Mouse (Mus musculus): ENCODE results near the gene Arid3b.
A peak's percentile ranks its signal among the peaks of the same experiment; 100 is the strongest.

The Arid3b gene

GRCm38 (mm10) chr9:57829812-57830557, 6.6 kb downstream of the Arid3b start:
- DNase-seq (ENCODE audit: low spot score in 2 of 2) = no peak

GRCm38 (mm10) chr9:57823397-57823796, 13.2 kb downstream of the Arid3b start:
- DNase-seq (ENCODE audit: low spot score in 2 of 2) = no peak

GRCm38 (mm10) chr9:57822812-57823211, 13.8 kb downstream of the Arid3b start:
- DNase-seq (ENCODE audit: low spot score in 2 of 2) = no peak

GRCm38 (mm10) chr9:57820186-57821080, 16.2 kb downstream of the Arid3b start:
- DNase-seq (ENCODE audit: low spot score in 2 of 2) = no peak

DNA sequence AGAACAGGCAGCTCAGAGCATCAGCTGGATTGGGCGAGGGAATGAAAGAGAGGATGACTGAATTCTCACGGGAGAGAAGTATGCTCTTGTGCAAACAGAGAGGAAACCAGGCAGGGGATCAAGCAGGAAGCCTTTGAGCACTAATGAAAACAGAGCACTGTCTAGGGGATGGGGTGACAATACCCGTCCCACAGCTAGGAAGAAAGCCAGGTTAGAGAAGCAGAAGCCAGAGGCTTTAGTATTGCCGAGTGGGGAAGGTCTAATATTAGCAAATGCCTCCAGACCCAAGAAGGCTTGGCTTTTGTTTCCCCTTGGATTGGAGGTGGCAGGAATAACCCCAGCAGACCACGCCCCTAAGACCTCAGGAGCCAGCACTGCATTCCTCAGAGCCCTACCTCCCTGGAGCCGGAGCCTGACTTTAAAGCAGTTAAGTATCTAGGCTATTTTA, 19.3 kb downstream of the Arid3b start:
- DNase-seq (ENCODE audit: low spot score in 2 of 2) = no peak

- no peak for DNase-seq (ENCODE audit: low spot score in 2 of 2)
Measured at GRCm38 (mm10) chr9:57814866-57815265, 21.7 kb downstream of the Arid3b start.

- DNase-seq (ENCODE audit: low spot score in 2 of 2) = no peak
Measured at GRCm38 (mm10) chr9:57814014-57814413, 22.6 kb downstream of the Arid3b start.

DNA sequence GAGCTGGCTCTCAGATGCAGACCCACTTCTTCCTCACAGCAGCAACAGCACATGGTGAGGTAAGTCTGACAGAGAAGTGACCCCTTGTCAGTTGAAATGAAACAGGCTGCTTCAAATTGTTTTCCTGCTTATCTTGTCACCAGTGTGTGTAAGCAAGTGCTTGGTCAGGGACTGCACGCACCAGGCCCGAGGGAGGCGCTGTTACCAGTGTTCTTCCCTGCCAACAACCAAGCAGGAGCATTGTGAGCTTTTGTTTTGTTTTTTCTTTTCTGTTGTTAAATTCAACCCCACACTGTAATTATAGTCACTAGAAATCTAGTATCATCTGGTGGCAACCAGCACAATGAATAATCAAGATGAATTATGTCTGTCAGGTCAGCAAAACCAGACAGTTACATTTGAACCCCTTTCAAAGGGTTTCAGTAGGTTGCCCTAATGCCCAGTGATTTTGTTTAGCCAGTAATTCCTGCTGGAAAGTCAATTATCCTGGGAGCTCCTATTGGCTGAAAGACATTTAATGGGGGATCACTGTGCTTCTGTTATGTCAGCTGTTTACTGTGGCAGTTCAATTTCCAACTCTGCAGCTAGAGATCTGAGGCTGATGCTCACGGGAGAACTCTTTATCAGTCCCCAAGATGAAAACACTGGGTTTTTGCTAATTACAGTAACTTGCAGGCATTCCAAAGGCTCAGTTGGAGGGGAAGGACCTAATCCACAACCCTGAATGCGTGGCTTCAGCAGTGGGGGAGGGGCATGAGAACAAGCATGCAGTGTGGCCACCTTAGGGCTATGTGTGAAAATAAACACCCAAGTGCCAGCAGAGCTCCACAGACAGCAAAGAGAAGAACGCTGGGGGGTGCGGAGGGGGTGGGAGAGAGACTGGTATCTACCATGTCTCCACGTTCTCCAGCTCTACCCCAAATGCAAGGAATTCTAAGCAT, 24.5 kb downstream of the Arid3b start:
- DNase-seq (ENCODE audit: low spot score in 2 of 2) = no peak

GRCm38 (mm10) chr9:57810691-57811090, 25.9 kb downstream of the Arid3b start:
- no peak for DNase-seq (ENCODE audit: low spot score in 2 of 2)

- DNase-seq (ENCODE audit: low spot score in 2 of 2) = no peak
Measured at GRCm38 (mm10) chr9:57808771-57809310, 27.8 kb downstream of the Arid3b start.

- peak; percentile 52 to 58 for DNase-seq (ENCODE audit: low spot score in 2 of 2)
Measured at GRCm38 (mm10) chr9:57807174-57807651, 29.4 kb downstream of the Arid3b start.

DNA sequence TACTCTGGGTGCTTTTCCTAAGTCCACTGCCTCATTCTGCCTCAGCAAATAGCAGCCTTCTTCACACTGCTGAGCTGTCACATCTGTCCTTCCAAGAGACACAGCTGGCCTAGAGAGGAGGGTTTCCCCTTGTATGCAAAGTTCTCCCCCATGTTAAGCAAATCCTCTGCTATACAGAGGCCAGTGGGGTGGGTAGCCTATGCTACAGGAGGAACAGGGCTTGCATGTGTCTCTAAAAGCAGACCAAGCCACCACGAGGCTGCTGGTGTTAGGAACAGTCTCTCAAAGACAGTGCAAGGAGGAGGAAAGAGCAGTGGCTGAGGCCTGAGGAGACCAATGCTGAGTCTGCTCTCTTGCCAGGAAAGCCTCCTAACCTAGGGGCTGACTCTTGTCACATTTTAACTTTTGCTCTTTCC, 30.5 kb downstream of the Arid3b start:
- DNase-seq (ENCODE audit: low spot score in 2 of 2) = no peak

DNA sequence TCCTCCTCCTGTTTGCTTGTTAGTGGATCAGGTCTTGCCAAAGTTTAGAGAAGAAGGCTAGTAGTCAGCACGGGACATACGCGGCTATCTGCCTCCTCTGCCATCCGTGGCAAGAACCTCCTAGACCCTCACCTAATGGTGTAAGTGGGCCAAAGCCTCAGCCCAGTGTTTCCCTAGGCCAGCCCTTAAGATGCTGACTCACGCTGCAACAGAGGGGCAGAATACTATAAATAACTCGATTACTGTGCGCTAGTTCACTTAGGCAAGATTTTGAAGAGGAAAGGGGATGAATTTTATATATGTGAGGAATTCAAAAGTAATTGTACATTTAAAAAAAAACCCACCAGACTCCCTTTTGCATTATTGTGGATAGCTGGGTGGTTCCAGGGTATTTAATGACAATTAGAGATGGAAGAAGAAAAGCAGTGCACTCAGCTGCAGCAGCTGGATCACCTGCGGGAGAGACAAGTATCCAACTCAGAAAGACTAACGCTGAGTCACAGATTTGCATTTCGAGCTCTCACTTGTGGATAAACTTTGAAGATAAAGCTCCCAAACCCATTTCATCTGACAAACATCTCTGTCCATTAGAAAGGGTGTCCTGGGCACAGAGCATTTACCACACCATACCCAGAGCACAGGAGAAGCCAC, 31.4 kb downstream of the Arid3b start:
- DNase-seq (ENCODE audit: low spot score in 2 of 2) = no peak

- no peak for DNase-seq (ENCODE audit: low spot score in 2 of 2)
Measured at GRCm38 (mm10) chr9:57803839-57804238, 32.8 kb downstream of the Arid3b start.

DNA sequence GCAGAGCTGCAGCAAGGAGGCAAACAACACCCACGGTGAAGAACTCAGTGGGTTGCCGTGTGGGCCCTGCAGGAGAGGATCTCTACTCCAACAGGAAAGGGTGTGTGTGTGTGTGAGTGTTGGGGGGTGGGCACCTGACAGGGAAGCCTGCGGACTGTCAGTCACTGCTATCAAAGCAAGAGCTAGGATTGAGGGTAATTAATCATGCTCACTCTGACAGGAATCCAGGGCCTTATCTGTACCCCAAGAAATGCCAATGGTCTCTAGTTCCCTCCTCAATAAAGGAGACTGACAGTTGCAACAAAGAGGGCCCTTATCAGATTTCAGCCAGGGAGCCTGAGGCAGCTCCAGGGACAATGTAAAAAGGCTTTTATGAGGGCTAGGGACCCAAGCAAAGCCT, 33.5 kb downstream of the Arid3b start:
- no peak for DNase-seq (ENCODE audit: low spot score in 2 of 2)

GRCm38 (mm10) chr9:57800325-57800975, 36.1 kb downstream of the Arid3b start:
- no peak for DNase-seq (ENCODE audit: low spot score in 2 of 2)

GRCm38 (mm10) chr9:57798725-57799253, 37.8 kb downstream of the Arid3b start:
- no peak for DNase-seq (ENCODE audit: low spot score in 2 of 2)

DNA sequence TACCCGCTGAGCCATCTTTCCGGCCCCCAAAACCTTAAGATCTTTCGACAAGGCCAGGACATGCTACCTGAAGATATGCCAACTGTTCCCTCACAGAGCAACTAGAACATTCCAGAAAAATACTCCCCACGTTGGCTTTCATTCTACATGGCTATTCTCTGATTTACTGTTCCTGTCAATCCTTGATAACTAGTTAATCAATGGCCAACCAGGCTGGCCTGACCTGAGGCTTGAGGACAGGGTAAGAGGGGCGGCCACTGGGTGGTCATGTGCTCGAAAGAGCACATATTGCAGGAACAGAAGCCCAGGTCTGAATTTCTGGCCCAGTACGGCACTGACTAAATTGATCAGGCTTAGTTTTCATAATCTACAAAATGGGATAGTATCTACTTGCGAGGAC, 39.1 kb downstream of the Arid3b start:
- DNase-seq (ENCODE audit: low spot score in 2 of 2) = no peak

- no peak for DNase-seq (ENCODE audit: low spot score in 2 of 2)
Measured at GRCm38 (mm10) chr9:57789733-57790132, 46.9 kb downstream of the Arid3b start.

- no peak for DNase-seq (ENCODE audit: low spot score in 2 of 2)
Measured at GRCm38 (mm10) chr9:57782656-57783055, 53.9 kb downstream of the Arid3b start.
